Mouse (Mus musculus) heart, postnatal 14 days (tissue): ENCODE results near the gene Sertad3. TPM values are rescaled to one million over a fixed set of nuclear protein-coding genes. Genes with fewer than 3 reads are reported as not detected.
A peak's percentile ranks its signal among the peaks of the same experiment; 100 is the strongest.
"Not testable (repeated sequence)": the region's sequence is repeated elsewhere in the genome, so short reads cannot be mapped to it uniquely, and the experiment has no call there.

Experiments
- DNase-seq, 2 experiments: peaks; one replicate each; pipeline ENCODE4 v3.0.0; 2021 to 2022
- intact Hi-C: fragments of 180-260 bp; cut with DNase I; formaldehyde crosslinking; loops from one replicate; pipeline ENCODE4 v1.15.1; 2025
- total RNA-seq, 2 experiments: library from RNA; stranded (reverse); gene quantifications; 2 replicates each; pipeline ENCODE4 v1.2.3; 2021

Sertad3 gene
- total RNA-seq, 2 experiments from 2014 or later, result 7.6 to 8.5 TPM

GRCm38 (mm10) chr7:27487740-27488268, 14.2 kb downstream of the Sertad3 start:
- intact Hi-C loops, result loop anchor here (2.0 to 10.0 kb wide), 2 partner anchors 13 to 323 kb away; partner anchors contain the start of gene Egln2
- peak; percentile 65 to 77 for DNase-seq

- no peak for DNase-seq
- intact Hi-C loops, result loop anchor here (2.0 to 10.0 kb wide), 2 partner anchors 15 to 325 kb away; partner anchors contain the start of gene Egln2
These were observed 15.8 kb downstream of the Sertad3 start for GRCm38 (mm10) chr7:27489270-27489869.

DNA sequence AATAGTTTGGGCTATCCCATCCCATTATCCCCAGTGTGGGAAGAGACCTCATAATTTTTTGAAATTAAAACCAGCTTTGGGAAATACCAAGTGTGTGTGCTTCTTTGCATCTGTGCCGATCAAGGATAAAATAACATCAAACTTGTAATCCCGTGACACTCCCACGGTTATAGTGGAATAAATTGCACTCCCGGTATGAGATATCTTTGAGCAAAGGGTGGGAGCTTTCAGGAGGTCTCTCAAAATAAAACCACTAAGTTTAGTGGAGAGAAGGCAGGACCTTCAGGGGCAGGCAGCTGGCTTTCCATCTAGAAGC, 16.6 kb downstream of the Sertad3 start:
- intact Hi-C loops, result no loop called here
- no peak for DNase-seq

DNA sequence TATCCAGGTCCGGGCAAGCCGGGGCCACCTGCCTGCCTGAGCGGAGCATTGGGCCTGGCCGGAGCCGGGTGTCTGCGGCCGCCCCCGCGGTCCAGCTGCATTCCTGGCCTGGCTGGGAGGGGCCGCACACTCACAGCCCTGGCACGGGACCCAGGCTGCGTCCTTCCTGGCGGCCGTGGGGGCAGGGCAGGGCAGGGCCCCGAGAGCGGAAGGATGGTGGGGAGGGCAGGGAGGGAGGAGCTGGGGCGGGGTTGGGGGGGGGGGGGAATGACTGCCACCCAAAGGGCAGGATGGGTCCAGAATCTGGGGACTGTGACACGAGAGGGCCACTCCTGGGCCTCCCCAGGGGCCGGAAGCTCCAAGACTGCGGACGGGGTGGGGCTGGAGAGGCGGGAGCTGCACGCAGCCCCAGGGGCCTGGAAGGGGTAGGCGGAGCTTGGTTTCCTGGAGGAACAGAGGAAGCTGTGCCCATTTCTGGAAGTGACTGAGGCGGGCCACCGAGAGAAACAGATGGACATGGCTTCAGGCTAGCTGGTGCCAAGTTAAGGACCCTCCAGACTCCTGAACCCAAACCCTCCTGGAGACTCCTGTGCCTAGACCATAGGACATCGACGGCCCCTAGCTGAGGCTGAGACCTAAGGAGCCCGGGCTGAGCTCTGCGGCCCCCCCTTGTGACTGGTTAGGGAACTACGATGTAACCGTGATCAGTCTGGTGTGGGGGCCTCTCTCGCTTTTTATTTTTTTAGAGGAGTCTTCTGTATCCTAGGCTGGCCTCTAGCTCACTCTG, 17.2 kb downstream of the Sertad3 start:
- DNase-seq, result peak; percentile 97
- intact Hi-C loops, result no loop called here

DNA sequence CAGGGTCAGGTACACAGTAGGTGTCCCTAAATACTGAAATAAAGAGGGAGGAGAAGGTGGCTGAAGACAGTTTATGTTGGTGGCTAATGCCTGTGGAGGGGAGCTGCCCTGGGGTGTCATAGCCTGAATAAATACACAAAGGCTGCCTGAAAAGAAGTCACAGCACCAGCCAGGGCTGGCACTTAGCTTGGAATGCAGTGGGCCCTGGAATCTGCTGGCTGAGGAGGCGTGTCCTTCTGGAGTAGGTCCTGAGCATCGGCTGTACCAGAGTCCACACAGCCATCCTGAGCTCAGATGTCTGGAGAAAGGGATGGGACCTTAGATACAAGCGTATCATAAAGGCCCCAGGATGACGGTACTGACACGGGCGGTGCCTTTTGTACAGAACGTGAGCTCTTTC, 18.3 kb downstream of the Sertad3 start:
- intact Hi-C loops, result no loop called here
- DNase-seq, result no peak

GRCm38 (mm10) chr7:27493022-27493421, 19.5 kb downstream of the Sertad3 start:
- no peak for DNase-seq
- intact Hi-C loops, result no loop called here

GRCm38 (mm10) chr7:27493450-27493849, 19.9 kb downstream of the Sertad3 start:
- intact Hi-C loops, result no loop called here

DNA sequence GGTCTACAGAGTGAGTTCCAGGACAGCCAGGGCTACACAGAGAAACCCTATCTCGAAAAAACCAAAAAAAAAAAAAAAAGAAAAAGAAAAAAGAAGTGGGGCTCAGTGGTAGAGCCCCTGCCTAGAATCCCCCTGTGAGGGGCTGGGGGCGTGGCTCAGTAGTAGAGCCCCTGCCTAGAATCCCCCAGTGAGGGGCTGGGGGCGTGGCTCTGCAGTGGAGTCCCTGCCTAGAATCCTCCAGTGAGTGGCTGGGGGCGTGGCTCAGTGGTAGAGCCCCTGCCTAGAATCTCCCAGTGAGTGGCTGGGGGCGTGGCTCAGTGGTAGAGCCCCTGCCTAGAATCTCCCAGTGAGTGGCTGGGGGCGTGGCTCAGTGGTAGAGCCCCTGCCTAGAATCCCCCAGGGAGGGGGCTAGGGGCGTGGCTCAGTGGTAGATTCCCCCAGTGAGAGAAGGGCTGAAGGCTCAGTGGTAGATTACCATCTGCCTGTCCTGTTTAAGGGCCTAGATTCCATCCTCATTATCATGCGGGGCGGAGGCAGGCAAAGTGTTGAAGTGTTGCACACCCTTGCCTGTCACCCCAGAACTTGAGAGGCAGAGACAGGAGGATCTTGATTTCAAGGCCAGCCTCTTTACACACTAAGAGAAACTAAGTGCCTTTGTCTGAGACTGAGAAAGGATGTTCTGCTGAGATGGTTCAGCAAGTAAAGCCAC, 21.2 kb downstream of the Sertad3 start:
- intact Hi-C loops, DNase-seq: not testable (repeated sequence)

More at GRCm38 (mm10) chr7:27493450-27493849, 19.9 kb downstream of the Sertad3 start:
- DNase-seq, result no peak

DNA sequence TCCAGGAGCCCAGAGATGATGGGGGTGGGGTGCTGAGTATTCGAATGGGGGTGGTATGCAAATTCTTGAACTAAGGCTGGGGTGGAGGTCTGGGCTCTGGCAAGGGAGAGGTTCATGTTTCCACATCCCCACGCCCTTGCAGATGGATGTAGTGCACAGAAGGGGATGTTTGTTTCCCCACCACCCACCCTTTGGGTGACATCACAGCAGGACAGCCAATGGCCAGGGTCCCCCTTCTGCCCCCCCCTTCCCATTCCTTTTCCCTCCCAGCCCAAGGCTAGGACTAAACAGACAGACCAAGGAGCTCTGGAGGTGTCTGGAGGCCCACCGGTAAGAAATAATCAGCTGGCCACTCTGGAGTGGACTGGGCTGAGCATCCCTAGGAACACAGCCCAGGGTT, 25.5 kb downstream of the Sertad3 start, which contains the start of gene Prx:
Gene Prx (plus strand): TSS at position 289 of the 400 bp plus-strand sequence.
- intact Hi-C loops, result no loop called here

GRCm38 (mm10) chr7:27501620-27502019, 28.1 kb downstream of the Sertad3 start:
- peak; percentile 38 to 48 for DNase-seq
- intact Hi-C loops, result no loop called here

More for the DNA sequence above, 25.5 kb downstream of the Sertad3 start, which contains the start of gene Prx:
- no peak for DNase-seq

DNA sequence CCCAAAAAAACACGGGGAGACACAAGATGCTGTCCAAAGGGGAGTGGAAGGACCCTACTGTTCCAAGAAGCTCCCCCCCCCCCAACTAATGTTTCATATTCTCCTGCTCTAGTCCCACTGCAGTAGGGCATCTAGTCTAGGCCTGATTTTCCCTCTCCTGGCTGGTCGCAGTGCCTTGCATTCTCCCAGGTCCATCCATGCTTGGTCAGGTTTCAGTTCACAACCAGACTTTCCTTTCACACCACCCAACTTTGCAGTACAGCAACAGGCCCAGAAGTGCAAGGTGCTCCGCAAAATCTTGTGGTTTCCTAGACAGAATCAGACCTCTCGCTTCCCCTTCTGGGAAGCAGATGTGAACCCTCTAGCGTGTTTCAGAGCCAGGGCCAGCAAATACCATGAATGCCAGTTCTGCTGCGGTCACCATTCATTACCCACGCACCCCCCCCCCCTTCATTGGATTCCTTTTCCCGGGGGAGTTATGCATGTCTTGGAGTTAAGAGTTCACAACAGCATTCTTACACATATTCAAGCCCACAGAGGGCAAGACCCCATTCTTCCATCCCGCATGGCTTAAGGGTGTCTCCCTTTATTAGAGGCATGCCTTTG, 33.3 kb downstream of the Sertad3 start:
- no peak for DNase-seq
- intact Hi-C loops, result loop anchor here (5.0 kb wide), 2 partner anchors 60 to 170 kb away; partner anchors contain the start of genes Blvrb, Ltbp4 and Sptbn4

DNA sequence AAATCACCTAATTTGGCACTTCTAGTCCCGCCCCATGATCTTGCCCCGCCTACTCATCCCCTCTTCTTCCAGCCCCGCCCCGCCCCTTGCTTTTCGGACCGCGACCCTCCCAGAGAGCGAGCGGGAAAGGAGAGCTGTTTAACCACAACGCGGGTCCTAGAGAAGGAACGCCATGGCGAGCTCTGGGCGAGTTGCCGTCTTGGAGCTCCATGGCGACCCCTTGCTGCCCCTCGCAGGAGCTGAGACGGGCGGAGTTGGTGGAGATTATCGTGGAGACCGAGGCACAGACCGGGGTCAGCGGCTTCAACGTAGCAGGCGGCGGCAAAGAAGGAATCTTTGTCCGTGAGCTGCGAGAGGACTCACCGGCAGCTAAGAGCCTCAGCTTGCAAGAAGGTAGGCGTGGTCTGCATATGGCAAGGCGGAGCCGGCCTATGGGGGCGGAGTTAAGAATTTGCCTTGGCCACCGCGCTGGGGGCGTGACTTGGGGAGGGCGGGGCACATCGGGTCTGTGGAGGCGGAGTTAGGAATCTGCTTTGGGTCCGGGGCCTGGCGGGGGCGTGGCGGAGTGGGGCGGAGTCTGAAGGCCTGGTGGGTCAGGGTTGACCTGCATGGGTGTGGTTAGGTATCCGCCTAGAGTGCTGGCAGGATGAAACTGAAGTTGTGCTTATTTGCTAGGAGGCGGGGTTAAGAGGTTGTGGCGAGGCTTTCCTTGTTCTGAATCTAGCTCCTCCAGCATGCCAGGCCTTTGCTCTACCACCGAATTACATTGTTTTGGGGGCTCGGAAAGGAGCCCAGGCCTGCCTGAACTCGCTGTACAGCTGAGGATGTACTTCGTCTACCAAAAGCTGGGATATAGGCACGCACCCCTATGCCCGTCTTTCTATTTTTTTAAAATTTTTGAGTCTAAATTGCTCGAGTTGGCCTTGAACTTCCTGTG, 34.4 kb downstream of the Sertad3 start:
- intact Hi-C loops, result loop anchor here (5.0 kb wide), 2 partner anchors 61 to 171 kb away; partner anchors contain the start of genes Blvrb, Ltbp4 and Sptbn4
- peak; percentile 96 to 98 for DNase-seq

DNA sequence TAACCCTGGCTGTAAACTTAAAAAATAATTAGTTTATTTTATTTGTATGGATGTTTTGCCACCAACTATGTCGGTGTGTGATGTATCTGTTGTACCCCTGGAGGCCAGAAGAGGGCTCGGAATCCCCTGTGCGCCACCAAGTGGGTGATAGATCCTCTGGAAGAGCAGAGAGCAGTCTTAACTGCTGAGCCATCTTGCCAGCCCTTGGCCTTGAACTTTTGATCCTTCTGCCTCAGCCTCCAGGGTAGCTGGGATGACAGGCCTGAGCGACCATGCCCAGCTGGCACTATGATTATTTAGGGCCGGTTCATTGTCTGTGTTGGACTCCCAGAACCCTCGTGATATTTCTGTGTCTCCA, 35.1 kb downstream of the Sertad3 start:
- intact Hi-C loops, result loop anchor here (5.0 kb wide), 2 partner anchors 61 to 171 kb away; partner anchors contain the start of genes Blvrb, Ltbp4 and Sptbn4
- peak; percentile 60 to 71 for DNase-seq

GRCm38 (mm10) chr7:27510809-27511208, 37.2 kb downstream of the Sertad3 start:
- no peak for DNase-seq
- intact Hi-C loops, result no loop called here

DNA sequence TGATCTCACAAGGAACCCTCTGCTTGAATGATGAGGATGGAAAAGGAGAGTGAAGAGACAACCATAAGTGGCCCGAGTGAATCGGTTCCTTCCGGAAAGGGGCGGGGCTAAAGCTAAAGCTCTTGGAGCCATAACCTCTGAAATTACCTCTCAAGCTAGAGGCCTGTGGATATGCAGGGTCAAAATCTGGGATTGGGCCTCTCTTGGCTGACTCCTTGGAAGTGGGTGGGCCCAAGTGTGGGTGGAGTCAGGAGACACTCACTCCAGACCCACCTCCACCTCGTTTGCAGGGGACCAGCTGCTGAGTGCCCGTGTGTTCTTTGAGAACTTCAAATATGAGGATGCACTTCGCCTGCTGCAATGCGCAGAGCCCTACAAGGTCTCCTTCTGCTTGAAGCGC, 41.4 kb downstream of the Sertad3 start:
- intact Hi-C loops, result no loop called here
- no peak for DNase-seq

DNA sequence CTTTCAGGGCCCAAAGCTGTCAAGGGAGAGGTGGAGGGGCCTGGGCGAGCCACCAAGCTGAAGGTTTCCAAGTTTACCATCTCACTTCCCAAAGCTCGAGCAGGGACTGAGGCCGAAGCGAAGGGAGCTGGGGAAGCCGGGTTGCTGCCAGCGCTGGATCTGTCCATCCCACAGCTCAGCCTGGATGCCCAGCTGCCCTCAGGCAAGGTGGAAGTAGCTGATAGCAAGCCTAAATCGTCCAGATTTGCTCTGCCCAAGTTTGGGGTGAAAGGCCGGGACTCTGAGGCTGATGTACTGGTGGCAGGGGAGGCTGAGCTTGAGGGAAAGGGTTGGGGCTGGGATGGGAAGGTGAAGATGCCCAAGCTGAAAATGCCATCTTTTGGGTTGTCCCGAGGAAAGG, 44.7 kb downstream of the Sertad3 start:
- intact Hi-C loops, result no loop called here
- DNase-seq, result no peak

- intact Hi-C loops, result loop anchor here (10.0 kb wide), 1 partner anchor 45 kb away; the partner anchor contains the start of gene Sertad3
- DNase-seq, result no peak
These were observed 46.5 kb downstream of the Sertad3 start for GRCm38 (mm10) chr7:27520104-27520503.

- intact Hi-C loops, result loop anchor here (10.0 kb wide), 1 partner anchor 46 kb away; the partner anchor contains the start of gene Sertad3
These were observed 47.0 kb downstream of the Sertad3 start for GRCm38 (mm10) chr7:27520599-27520998.

GRCm38 (mm10) chr7:27522967-27523366, 49.4 kb downstream of the Sertad3 start, which contains the start of gene Hipk4:
Gene Hipk4, plus strand, starts transcription at chr7:27523267.
- intact Hi-C loops, result loop anchor here (10.0 kb wide), 1 partner anchor 48 kb away; the partner anchor contains the start of gene Sertad3
- no peak for DNase-seq

More at GRCm38 (mm10) chr7:27520599-27520998, 47.0 kb downstream of the Sertad3 start:
- DNase-seq, result no peak
